Mouse (Mus musculus): ENCODE results near the gene Cnn2.

GRCm38 (mm10) chr10:79991099-79991498, 2.7 kb downstream of the Cnn2 start:
- TF ChIP-seq POLR2A (IDR thresholded peaks at IDR 0.05; ENCODE audit: low read depth, low read length) (no peak), CTCF (IDR thresholded peaks at IDR 0.05; ENCODE audit: extremely low read depth, insufficient read length, insufficient replicate concordance, low read depth, low read length) (no peak)
